Comparison of ENCODE assay signal across 10 mouse cellular contexts in the genomic region with DNA sequence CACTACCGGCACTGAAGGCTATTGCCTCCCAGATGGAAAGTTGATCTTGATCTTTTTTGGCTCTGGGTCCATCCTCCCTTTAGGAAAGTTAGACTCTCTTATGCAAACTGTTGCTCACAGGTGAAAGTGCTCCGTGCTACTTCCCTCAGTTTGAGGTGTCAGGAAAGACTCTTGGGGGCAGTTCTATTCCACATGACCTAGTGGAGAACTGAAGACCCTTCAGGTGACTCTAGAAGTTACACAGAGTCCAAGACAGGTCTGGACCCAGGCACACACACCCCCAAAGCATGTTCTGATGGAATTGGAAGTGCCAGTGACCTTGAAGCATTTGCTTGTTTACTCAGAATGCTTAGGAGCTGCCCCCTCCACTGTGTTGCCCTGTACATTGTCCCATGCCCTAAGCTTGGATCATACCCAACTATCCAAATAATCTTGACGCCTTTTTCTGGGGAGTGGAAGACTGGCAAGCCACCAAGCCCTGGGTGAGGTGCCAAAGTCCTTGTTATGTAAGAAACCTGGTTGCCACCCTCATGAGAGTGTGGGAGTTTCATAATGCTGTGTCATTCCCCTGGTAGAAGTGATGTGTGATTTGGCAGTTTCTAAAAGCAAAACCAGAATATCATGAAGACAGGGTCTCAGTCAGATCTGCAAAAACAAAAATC. TPM values are rescaled to one million over a fixed set of nuclear protein-coding genes. Genes with fewer than 3 reads are reported as not detected.
A peak's percentile ranks its signal among the peaks of the same experiment; 100 is the strongest.
DNase-seq lines count a peak whose midpoint lies in the region; ATAC-seq and TF ChIP-seq lines count a peak whose summit lies in the region.
"Had no signal": no experiment of that assay in that cellular context is flagged by ENCODE, and none has a peak within 500 bp of the region (broad histone marks: within the 10 kb centered on the region; RNA-seq: fewer than 3 reads in every experiment).

No protein-coding gene starts in this region.

- 55% methylated on average over 3 of the region's 3 CpGs for WGBS in kidney, embryonic 16.5 days
- 85% methylated on average over 3 of the region's 3 CpGs for WGBS in forebrain, embryonic 11.5 days

- no peaks in the 10 kb centered on the region for H3K36me3 ChIP-seq in kidney, embryonic 16.5 days (ENCODE audit: insufficient read depth, low read length)
- no peaks in the 10 kb centered on the region for H3K36me3 ChIP-seq in forebrain, embryonic 11.5 days (ENCODE audit: control insufficient read depth, insufficient read depth, low read length)
- H3K36me3 ChIP-seq: midbrain, embryonic 12.5 days had no signal

- no peak overlapping the region for H3K9ac ChIP-seq in kidney, embryonic 16.5 days (replicated peaks; ENCODE audit: low read length)
- no peak overlapping the region for H3K9ac ChIP-seq in forebrain, embryonic 11.5 days (ENCODE audit: low read length)
- H3K9ac ChIP-seq: midbrain, embryonic 12.5 days had no signal

- no peak for TF ChIP-seq POLR2A in brain, embryonic 14.5 days (IDR thresholded peaks at IDR 0.05; ENCODE audit: borderline replicate concordance, extremely low read depth, insufficient read depth, insufficient read length, poor library complexity, severe bottlenecking)

- ATAC-seq in kidney, embryonic 16.5 days (ENCODE audit: low FRiP score, low TSS enrichment): 0 out of 2 replicates have a peak, but pooled peaks have one; percentile 12
- peak; percentile 72 for ATAC-seq in megakaryocyte progenitor cell, adult 5-6 weeks (replicated peaks; ENCODE audit: poor library complexity)
- ATAC-seq in forebrain, embryonic 11.5 days (replicated peaks; ENCODE audit: low FRiP score): no peak

- peak overlapping the region; percentile 36 for H3K27ac ChIP-seq in layer of hippocampus, adult 2 months
- H3K27ac ChIP-seq in kidney, embryonic 16.5 days (ENCODE audit: low read length): no peak overlapping the region
- no peak overlapping the region for H3K27ac ChIP-seq in forebrain, embryonic 11.5 days (ENCODE audit: low read depth, low read length)
- H3K27ac ChIP-seq: midbrain, embryonic 12.5 days had no signal

- H3K4me2 ChIP-seq in kidney, embryonic 16.5 days (replicated peaks; ENCODE audit: low read depth, low read length): no peak overlapping the region
- no peak overlapping the region for H3K4me2 ChIP-seq in forebrain, embryonic 11.5 days (ENCODE audit: low read depth, low read length, severe bottlenecking)
- H3K4me2 ChIP-seq: midbrain, embryonic 12.5 days had no signal

- H3K4me3 ChIP-seq in layer of hippocampus, adult 2 months: no peak overlapping the region
- H3K4me3 ChIP-seq in kidney, embryonic 16.5 days (ENCODE audit: low read length): no peak overlapping the region
- H3K4me3 ChIP-seq in forebrain, embryonic 11.5 days (ENCODE audit: low read depth, low read length): no peak overlapping the region
- H3K4me3 ChIP-seq: midbrain, embryonic 12.5 days had no signal

- H3K9me3 ChIP-seq in kidney, embryonic 16.5 days (ENCODE audit: low read length): no peaks in the 10 kb centered on the region
- H3K9me3 ChIP-seq in forebrain, embryonic 11.5 days (ENCODE audit: control insufficient read depth, low read length): no peaks in the 10 kb centered on the region
- H3K9me3 ChIP-seq: midbrain, embryonic 12.5 days had no signal

- no peaks in the 10 kb centered on the region for H3K27me3 ChIP-seq in kidney, embryonic 16.5 days (ENCODE audit: insufficient read depth, low read length)
- H3K27me3 ChIP-seq in forebrain, embryonic 11.5 days (ENCODE audit: control insufficient read depth, insufficient read depth, low read length): no peaks in the 10 kb centered on the region
- H3K27me3 ChIP-seq: midbrain, embryonic 12.5 days; Patski had no signal

- H3K4me1 ChIP-seq in kidney, embryonic 16.5 days (ENCODE audit: insufficient read depth, low read length): no peaks in the 10 kb centered on the region
- H3K4me1 ChIP-seq in forebrain, embryonic 11.5 days (replicated peaks; ENCODE audit: control insufficient read depth, insufficient read depth, low read length): no peaks in the 10 kb centered on the region
- H3K4me1 ChIP-seq: midbrain, embryonic 12.5 days had no signal

- DNase-seq in layer of hippocampus, adult 2 months (ENCODE audit: low spot score in 2 of 2): peak; percentile 23 to 45
- no peak for DNase-seq in layer of hippocampus, postnatal 14 days (ENCODE audit: low spot score in 2 of 2)
- DNase-seq in brain, embryonic 14.5 days (ENCODE audit: low read depth): peak; percentile 45
- no peak for DNase-seq in B cell, adult 2 months
- DNase-seq in thymus, postnatal 36 days: no peak
- DNase-seq in forebrain, embryonic 11.5 days (ENCODE audit: low spot score): no peak

- no peak for TF ChIP-seq CTCF in layer of hippocampus, adult 2 months (conservative IDR thresholded peaks at IDR 0.05)
- TF ChIP-seq CTCF in brain, embryonic 14.5 days (IDR thresholded peaks at IDR 0.05; ENCODE audit: borderline replicate concordance, extremely low read depth, insufficient read depth, insufficient read length): no peak

RNA-seq across cellular contexts. Expression of a gene that starts 51.1 kb away (rescaled TPM):
- total RNA-seq in layer of hippocampus, adult 2 months (2021): 10 to 100 TPM; 41.3 to 42.9 TPM
- 10 to 100 TPM; 43.0 to 45.0 TPM for total RNA-seq in layer of hippocampus, postnatal 14 days (2021)
- polyA plus RNA-seq in brain, embryonic 14.5 days (2012; rRNA removed): 22.6 and 28.4 TPM in 2 replicates
- polyA plus RNA-seq in kidney, embryonic 16.5 days (2015; fragmentation: Nextera tagmentation; extraction: Ambion mirVana): 27.4 and 28.6 TPM in 2 replicates
- total RNA-seq in megakaryocyte progenitor cell, adult 5-6 weeks (2015): 52.1 and 55.0 TPM in 2 replicates
- 58.7 and 62.1 TPM in 2 replicates for total RNA-seq in megakaryocyte progenitor cell, adult 5-6 weeks (2017)
- 38.4 and 38.8 TPM in 2 replicates for polyA plus RNA-seq in forebrain, embryonic 11.5 days (2014; fragmentation: Nextera tagmentation; extraction: Ambion mirVana)

Comparison
In these comparisons a context has a peak if more than half of its experiments do, and no peak if none do; other contexts are left out.
1. DNase-seq: peak in layer of hippocampus, adult 2 months (2 of 2) and brain, embryonic 14.5 days (single experiment); none in layer of hippocampus, postnatal 14 days (0 of 2), B cell, adult 2 months (0 of 2), thymus, postnatal 36 days (0 of 2) and forebrain, embryonic 11.5 days (single experiment).